Mouse (Mus musculus): ENCODE measurements around the gene Cldn14.
A peak's percentile ranks its signal among the peaks of the same experiment; 100 is the strongest.

Cldn14 gene

GRCm38 (mm10) chr16:93947396-93947795 is 61.2 kb downstream of the Cldn14 start:
- DNase-seq (ENCODE audit: low spot score in 2 of 2) = no peak

GRCm38 (mm10) chr16:93944301-93944700 is 64.3 kb downstream of the Cldn14 start:
- no peak for DNase-seq (ENCODE audit: low spot score in 2 of 2)

GRCm38 (mm10) chr16:93942796-93943502 is 65.7 kb downstream of the Cldn14 start:
- no peak for DNase-seq (ENCODE audit: low spot score in 2 of 2)

DNA sequence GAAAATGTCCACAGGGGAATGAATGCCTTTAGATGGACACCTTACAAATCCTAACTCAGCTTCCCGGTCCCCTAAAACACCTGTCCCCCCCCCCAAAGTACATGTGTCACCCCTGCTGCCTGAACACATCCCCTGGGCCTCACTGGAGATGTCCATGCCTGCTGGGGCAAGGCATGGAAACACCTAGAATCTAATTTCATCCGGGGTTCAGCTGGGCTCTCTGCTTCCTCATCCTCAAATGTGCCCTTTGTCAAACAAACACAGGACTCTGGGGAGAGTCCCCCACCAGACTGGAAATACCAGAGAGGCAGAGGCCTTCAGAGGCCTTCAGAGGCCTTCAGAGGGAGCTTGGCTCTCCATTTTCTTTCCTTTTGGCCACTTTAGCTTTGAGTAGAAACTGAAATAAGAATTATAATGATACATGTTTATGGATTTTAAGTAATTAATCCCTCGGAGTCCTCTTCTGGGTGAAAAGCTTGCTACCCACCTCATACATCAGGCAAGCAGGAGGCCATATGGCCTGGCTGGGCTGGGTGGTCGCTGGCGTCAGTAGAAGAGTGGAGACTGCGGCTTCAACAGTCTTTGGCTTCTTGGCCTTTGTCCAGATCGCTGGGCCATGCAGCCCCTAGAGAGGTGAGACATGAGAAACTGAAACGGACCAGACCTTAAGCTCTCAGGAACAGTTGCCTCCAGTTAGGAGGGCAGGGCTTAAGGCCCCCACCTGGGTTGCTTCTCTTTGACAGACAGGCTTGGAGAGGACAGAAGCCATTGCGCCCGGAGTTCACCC is 66.7 kb downstream of the Cldn14 start:
- DNase-seq (ENCODE audit: low spot score in 2 of 2) = peak; percentile 25 to 28

DNA sequence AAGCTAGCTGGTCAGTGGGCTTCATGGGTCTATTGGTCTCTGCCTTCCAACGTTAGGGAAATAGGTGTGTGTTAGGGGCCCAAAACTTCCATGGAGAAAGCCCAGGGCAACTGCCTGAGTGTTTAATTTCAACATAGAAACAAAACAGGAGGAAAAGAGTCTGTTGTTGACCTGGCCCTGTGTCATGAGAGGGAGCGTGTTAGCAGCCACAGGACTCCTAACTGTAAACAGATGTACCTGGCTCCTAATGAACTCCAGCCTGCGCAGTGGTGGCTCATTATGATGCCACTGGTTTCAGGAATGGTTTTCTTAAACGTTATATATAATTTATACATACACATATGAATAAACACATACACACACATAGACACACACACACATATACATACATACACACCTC is 68.7 kb downstream of the Cldn14 start:
- DNase-seq (ENCODE audit: low spot score in 2 of 2) = no peak

DNA sequence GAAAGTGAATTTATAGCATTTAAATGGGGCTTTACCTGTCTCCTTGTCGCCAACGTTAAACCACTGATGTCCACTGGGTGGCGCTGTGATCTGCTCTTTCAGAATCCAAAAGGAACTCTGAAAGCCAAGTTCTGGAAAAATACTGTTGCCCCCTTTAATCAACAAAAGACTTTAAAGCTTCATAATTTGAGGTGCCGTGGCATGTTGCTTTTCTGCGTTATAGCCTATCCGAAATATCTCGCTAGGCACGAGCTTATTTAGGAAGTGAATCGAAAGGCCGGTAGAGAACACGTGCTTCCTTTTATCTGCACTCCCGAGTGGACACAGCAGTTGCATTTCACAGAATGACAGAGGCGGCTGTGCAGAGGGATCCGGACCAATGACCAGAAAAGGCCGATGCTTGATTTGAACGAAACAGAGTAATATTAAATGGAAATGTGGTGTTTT is 70.2 kb downstream of the Cldn14 start:
- peak; percentile 26 to 40 for DNase-seq (ENCODE audit: low spot score in 2 of 2)

DNA sequence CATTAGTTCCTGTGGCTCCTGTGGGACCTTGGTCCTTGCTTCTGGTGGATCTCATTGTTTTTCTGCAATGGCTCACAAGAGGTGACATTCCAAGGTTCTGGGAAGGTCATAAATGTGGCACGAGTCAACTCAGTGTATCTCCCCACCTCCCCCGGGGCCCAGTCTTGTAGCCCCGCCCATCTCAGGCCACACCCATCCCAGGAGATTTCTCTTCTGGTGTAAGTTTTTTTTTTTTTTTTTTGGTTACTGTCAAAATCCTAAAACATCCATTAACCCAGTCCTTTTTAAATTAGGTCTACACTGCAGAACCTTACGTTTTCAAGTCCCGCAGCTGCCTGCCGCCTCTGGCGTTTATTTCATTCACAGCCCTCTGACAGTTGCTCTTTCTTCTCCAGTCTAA is 73.6 kb downstream of the Cldn14 start:
- peak; percentile 48 to 52 for DNase-seq (ENCODE audit: low spot score in 2 of 2)

DNA sequence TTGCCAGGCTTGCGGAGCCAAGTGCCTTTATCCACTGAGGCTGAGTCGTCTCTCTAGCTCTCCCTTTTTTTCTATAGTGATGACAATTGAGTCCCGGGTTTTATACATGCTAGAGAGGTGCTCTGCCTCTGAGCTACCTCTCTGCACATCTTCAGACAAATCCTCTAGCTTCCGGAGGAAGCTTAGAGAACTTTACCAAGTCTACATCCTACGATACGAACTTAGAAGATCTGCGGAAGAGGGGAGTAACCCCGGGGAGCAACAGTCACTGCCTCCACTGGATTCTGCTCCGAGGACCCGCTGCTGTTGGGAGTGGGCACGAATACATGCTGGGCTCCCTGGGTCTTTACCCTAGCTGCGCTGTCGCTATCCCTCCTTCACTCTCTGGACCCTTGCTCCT is 74.0 kb downstream of the Cldn14 start:
- DNase-seq (ENCODE audit: low spot score in 2 of 2) = no peak

- DNase-seq (ENCODE audit: low spot score in 2 of 2) = no peak
Measured at GRCm38 (mm10) chr16:93932185-93933168, 76.2 kb downstream of the Cldn14 start.

GRCm38 (mm10) chr16:93929370-93930032 is 79.1 kb downstream of the Cldn14 start:
- DNase-seq (ENCODE audit: low spot score in 2 of 2) = no peak

GRCm38 (mm10) chr16:93925684-93926247 is 82.9 kb downstream of the Cldn14 start:
- DNase-seq (ENCODE audit: low spot score in 2 of 2) = no peak

- DNase-seq (ENCODE audit: low spot score in 2 of 2) = no peak
Measured at GRCm38 (mm10) chr16:93923788-93924187, 84.8 kb downstream of the Cldn14 start.

DNA sequence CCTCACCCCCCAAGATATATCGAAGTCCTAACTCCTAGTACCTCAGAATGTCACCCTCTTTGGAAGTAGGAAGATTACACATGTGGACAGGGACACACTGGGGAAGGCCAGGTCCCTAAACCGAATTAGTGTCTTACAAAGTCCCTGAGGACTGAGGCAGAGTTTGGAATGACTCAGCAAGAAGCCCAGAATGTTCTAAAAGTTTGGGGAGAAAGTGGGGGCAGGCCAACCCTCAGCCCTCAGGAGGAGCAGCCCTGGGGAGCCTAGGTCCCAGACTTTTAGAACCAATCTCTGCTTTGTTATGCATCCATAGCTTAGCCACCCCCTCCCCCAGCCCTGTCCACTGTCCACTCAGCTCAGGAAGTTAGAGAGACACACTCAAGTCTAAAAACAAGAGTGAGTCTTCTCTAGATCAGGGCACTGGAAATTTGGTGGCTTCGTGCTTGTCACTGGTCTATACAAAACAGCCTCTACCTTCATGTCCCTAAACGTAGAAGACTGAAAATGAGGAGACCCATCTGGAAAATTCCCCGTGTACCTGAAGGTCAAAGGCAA is 85.7 kb downstream of the Cldn14 start:
- no peak for DNase-seq (ENCODE audit: low spot score in 2 of 2)

- no peak for DNase-seq (ENCODE audit: low spot score in 2 of 2)
Measured at GRCm38 (mm10) chr16:93920673-93921072, 88.0 kb downstream of the Cldn14 start.

DNA sequence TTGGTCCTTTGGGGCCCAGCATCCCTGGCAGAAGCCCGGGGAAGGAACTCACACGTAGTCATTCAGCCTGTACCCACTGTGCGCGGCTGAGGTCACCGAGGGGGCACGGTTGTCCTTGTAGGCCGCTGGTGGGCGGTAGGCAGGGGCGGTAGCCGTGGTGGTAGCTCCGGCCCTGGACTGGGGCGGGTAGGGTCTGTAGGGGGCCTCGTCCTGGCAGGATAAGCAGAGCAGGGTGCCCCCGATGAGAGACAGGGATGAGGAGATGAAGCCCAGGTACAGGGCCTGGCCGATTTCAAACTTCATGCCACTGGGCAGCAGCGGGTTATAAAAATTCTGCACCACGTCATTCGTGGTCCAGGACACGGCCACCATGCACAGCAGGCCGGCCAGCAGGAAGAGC is 89.4 kb downstream of the Cldn14 start:
- DNase-seq (ENCODE audit: low spot score in 2 of 2) = no peak

DNA sequence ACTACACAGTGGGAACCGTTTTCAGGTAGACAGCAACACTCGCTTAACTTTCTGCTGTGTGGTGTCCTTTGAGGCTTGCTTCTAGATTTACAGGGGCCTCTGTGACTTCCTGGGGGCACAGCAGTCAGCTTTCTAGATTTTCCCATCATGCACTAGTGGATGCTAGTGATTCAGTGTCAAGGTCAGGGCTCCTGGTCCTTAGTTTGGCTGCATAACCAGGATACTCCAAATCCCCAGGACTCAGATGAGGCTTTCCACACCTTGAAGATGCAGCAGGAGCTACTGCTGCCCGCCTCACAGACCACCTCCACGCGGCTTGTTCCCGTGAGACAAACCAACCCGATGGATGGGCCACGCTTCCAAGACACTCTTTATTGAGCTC is 90.0 kb downstream of the Cldn14 start:
- no peak for DNase-seq (ENCODE audit: low spot score in 2 of 2)

- peak; percentile 73 to 80 for DNase-seq (ENCODE audit: low spot score in 2 of 2)
Measured at GRCm38 (mm10) chr16:93917712-93918678, 90.6 kb downstream of the Cldn14 start.

GRCm38 (mm10) chr16:93915338-93915849 is 93.2 kb downstream of the Cldn14 start:
- peak; percentile 35 to 43 for DNase-seq (ENCODE audit: low spot score in 2 of 2)

DNA sequence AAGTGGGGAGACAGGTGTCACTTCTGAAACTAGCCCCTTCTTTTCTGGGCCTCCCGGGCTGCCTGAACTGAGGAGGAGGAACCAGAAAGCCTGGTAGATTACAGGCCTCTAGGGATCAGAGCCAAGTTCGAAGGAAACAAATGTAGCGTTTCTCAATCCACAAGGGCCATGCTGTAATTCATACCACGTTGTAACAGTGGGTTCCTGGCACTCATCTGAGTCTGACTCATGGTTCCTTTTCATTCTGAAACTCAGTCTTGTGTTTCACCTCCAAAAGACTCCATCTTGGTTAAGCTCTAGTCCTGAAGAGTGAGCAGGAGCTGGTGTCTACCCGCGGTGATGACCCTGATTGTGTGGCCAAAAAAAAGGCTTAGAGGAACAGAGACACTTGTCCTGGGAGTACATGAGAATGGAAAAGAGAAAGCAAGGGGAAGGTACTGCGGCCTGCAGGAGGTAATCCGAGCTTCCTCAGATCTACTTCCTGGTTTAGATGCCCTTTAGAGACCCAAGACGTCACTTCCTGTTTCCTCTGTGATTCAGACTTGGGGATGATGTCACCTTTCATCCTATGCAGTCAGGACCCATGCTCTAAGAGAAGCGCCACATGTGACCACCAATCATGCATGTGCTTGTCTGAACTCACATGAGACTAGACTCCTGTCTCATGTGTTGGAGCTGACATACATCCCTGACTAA is 94.6 kb downstream of the Cldn14 start:
- DNase-seq (ENCODE audit: low spot score in 2 of 2) = no peak
